Mouse (Mus musculus): Measurements from ENCODE around the gene Tsc2.

GRCm38 (mm10) chr17:24564422-24564821 lies 68.0 kb downstream of the Tsc2 start:
- TF ChIP-seq CTCF (conservative IDR thresholded peaks at IDR 0.05; ENCODE audit: insufficient read depth, insufficient read length, low read depth, low read length) (no peak), POLR2A (IDR thresholded peaks at IDR 0.05; ENCODE audit: low read depth, low read length) (no peak)

All from kidney, adult 2 months (tissue).